Mouse (Mus musculus) neural tube, embryonic 12.5 days (tissue): ENCODE measurements around the gene Trim25. TPM values are rescaled to one million over a fixed set of nuclear protein-coding genes. Genes with fewer than 3 reads are reported as not detected.

Experiments
- ATAC-seq: fragments of 200-750 bp; cut with Nextera tagmentation; 2 replicates; pipeline ENCODE4 v1.8.0; 2017; ENCODE audit warnings: low read depth, mild to moderate bottlenecking, moderate TSS enrichment, moderate library complexity; ENCODE audit not compliant: low FRiP score
- H3K27ac ChIP-seq: fragments of 300-500 bp; sonication (generic); 2 replicates; pipeline ENCODE4 v1.5.1; 2016
- H3K27me3 ChIP-seq: fragments of 300-500 bp; sonication (generic); replicated peaks from 2 replicates; pipeline ENCODE4 v1.6.1; 2016; ENCODE audit warnings: mild to moderate bottlenecking
- H3K36me3 ChIP-seq: fragments of 300-500 bp; sonication (generic); 2 replicates; pipeline ENCODE4 v1.6.1; 2016; ENCODE audit warnings: mild to moderate bottlenecking
- H3K4me1 ChIP-seq: fragments of 300-500 bp; sonication (generic); 2 replicates; pipeline ENCODE4 v1.6.1; 2016
- H3K4me2 ChIP-seq: fragments of 300-500 bp; sonication (generic); replicated peaks from 2 replicates; pipeline ENCODE4 v1.6.1; 2016; ENCODE audit warnings: mild to moderate bottlenecking
- H3K4me3 ChIP-seq: fragments of 300-500 bp; sonication (generic); 2 replicates; pipeline ENCODE4 v1.5.1; 2016
- H3K9ac ChIP-seq: fragments of 300-500 bp; sonication (generic); 2 replicates; pipeline ENCODE4 v1.6.1; 2016; ENCODE audit warnings: mild to moderate bottlenecking
- H3K9me3 ChIP-seq: fragments of 300-500 bp; sonication (generic); 2 replicates; pipeline ENCODE4 v1.6.1; 2016; ENCODE audit warnings: mild to moderate bottlenecking
- WGBS: fragments of 180-500 bp; shearing (Covaris S2); methylation state at CpG from one replicate; pipeline ENCODE4 v1.1.7; 2016; 5-methylcytosine and 5-hydroxymethylcytosine counted together
- polyA plus RNA-seq: library from polyadenylated mRNA; unstranded; fragments of >200 nt; fragmentation: Nextera tagmentation; extraction: Ambion mirVana; gene quantifications from 2 replicates; pipeline ENCODE4 v1.2.1, GENCODE M21; 2016

The Trim25 gene
- polyA plus RNA-seq, 1 experiment from 2014 or later, result 4.6 TPM

DNA sequence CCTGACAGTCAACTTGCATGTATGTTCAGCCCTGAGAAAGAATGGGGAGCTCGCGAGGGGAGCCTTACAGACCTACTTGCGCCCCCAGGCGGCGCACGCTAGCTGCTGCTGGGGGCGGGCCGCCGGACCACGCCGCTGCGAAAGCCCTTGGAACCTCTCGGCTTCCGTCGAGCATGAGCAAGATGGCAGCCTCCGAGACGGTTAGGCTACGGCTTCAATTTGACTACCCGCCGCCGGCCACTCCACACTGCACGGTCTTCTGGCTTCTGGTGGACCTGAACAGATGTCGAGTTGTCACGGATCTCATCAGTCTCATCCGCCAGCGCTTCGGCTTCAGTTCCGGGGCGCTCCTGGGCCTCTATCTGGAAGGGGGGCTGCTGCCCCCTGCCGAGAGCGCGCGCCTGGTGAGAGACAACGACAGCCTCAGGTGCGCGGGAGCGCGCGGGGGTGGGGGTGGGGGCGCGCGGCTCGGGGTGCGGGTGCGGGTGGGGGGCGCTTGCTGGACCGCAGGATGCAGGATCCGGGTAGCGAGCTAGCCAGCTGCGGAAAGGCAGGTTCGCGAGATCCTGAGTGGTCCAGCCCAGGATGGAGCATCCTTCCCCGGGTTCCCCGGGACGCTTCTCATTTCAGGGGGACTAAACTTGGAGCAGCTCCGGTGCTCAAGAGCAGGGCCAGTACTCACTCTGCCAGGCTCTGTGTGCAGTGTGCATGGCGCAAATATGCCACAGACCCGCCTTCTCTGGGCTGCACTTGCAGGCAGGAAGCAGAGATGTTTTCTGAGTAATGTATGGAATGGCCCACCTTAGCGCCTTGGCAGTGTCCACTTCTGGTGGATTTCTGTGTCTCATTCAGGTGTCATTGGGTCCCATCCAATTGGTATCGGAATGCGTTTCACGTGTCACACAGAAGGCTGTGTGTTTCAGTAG, 25.1 kb upstream of the Trim25 start:
- H3K9ac ChIP-seq, result peak overlapping the region; percentile 82
- H3K4me1 ChIP-seq, result 0 out of 2 replicates have a peak, but pooled peaks cover 5% of the 10 kb centered on the region
- ATAC-seq, result peak; percentile 82
- peak overlapping the region; percentile 38; the same call in 1 of the 2 replicates for H3K27ac ChIP-seq
- WGBS, result 2% methylated on average over 57 of the region's 62 CpGs
- no peaks in the 10 kb centered on the region for H3K9me3 ChIP-seq
- H3K27me3 ChIP-seq, result no peaks in the 10 kb centered on the region
- H3K36me3 ChIP-seq, result no peaks in the 10 kb centered on the region
- peak overlapping the region; percentile 81 for H3K4me2 ChIP-seq
- H3K4me3 ChIP-seq, result peak overlapping the region; percentile 71

- Histone ChIP-seq H3K27ac (no peak overlapping the region), H3K9ac (no peak overlapping the region), H3K4me1 (0 out of 2 replicates have a peak, but pooled peaks cover 5% of the 10 kb centered on the region), H3K4me3 (no peak overlapping the region), H3K4me2 (no peak overlapping the region), H3K36me3 (0 out of 2 replicates have a peak, but pooled peaks cover 5% of the 10 kb centered on the region), H3K27me3 (no peaks in the 10 kb centered on the region), H3K9me3 (no peaks in the 10 kb centered on the region)
- 88% methylated on average over 2 of the region's 2 CpGs for WGBS
- ATAC-seq, result no peak
These were observed 22.9 kb upstream of the Trim25 start for GRCm38 (mm10) chr11:88976320-88976719.

DNA sequence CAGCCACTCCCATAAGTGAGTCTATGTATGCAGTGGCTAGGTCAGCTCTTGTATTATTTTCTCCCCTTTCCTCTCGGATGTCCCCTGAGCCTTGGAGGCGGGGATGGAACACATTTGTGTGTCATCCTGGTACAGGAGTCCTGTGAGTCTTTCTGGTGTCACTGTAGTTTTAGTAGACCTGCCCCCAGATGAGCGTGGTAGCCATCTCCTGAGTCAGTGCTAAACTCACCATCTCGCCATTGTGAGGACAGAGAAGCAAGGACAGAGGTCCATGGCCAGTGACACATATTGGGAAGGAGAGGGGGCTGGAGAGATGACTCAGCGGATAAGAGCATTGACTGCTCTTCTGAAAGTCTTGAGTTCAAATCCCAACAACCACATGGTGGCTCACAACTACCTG, 22.0 kb upstream of the Trim25 start:
- no peak overlapping the region for H3K9ac ChIP-seq
- no peaks in the 10 kb centered on the region for H3K27me3 ChIP-seq
- H3K27ac ChIP-seq, result no peak overlapping the region
- ATAC-seq, result no peak
- WGBS, result 90% methylated on average over 5 of the region's 5 CpGs
- H3K4me1 ChIP-seq, result 0 out of 2 replicates have a peak, but pooled peaks cover 5% of the 10 kb centered on the region
- no peak overlapping the region for H3K4me2 ChIP-seq
- no peaks in the 10 kb centered on the region for H3K9me3 ChIP-seq
- peaks cover 13% of the 10 kb centered on the region; the same call in 1 of the 2 replicates for H3K36me3 ChIP-seq
- H3K4me3 ChIP-seq, result no peak overlapping the region

- H3K4me2 ChIP-seq, result no peak overlapping the region
- H3K4me3 ChIP-seq, result no peak overlapping the region
- no peaks in the 10 kb centered on the region for H3K27me3 ChIP-seq
- H3K27ac ChIP-seq, result no peak overlapping the region
- ATAC-seq, result no peak
- peaks cover 46% of the 10 kb centered on the region for H3K36me3 ChIP-seq
- H3K4me1 ChIP-seq, result no peaks in the 10 kb centered on the region
- H3K9ac ChIP-seq, result no peak overlapping the region
- 95% methylated on average over 8 of the region's 8 CpGs for WGBS
- H3K9me3 ChIP-seq, result no peaks in the 10 kb centered on the region
These were observed 17.8 kb upstream of the Trim25 start for GRCm38 (mm10) chr11:88981337-88981736.

- ATAC-seq, result no peak
- H3K9me3 ChIP-seq, result no peaks in the 10 kb centered on the region
- no peak overlapping the region for H3K4me2 ChIP-seq
- H3K27me3 ChIP-seq, result no peaks in the 10 kb centered on the region
- 89% methylated on average over 10 of the region's 10 CpGs for WGBS
- H3K36me3 ChIP-seq, result peaks cover 69% of the 10 kb centered on the region
- H3K9ac ChIP-seq, result no peak overlapping the region
- H3K4me3 ChIP-seq, result no peak overlapping the region
- no peak overlapping the region for H3K27ac ChIP-seq
- H3K4me1 ChIP-seq, result no peaks in the 10 kb centered on the region
These were observed 12.6 kb upstream of the Trim25 start for GRCm38 (mm10) chr11:88986616-88987015.

- H3K27me3 ChIP-seq, result no peaks in the 10 kb centered on the region
- H3K4me3 ChIP-seq, result no peak overlapping the region
- WGBS, result 81% methylated on average over 5 of the region's 5 CpGs
- H3K4me2 ChIP-seq, result no peak overlapping the region
- no peaks in the 10 kb centered on the region for H3K9me3 ChIP-seq
- H3K36me3 ChIP-seq, result peaks cover 49% of the 10 kb centered on the region
- no peak for ATAC-seq
- no peak overlapping the region for H3K27ac ChIP-seq
- H3K4me1 ChIP-seq, result no peaks in the 10 kb centered on the region
- no peak overlapping the region for H3K9ac ChIP-seq
These were observed 10.2 kb upstream of the Trim25 start for GRCm38 (mm10) chr11:88988956-88989355.

- Histone ChIP-seq H3K4me1 (no peaks in the 10 kb centered on the region), H3K36me3 (peaks cover 43% of the 10 kb centered on the region), H3K9me3 (no peaks in the 10 kb centered on the region), H3K27ac (no peak overlapping the region), H3K27me3 (no peaks in the 10 kb centered on the region), H3K4me3 (no peak overlapping the region), H3K9ac (no peak overlapping the region), H3K4me2 (no peak overlapping the region)
- no peak for ATAC-seq
- 74% methylated on average over 5 of the region's 5 CpGs for WGBS
These were observed 9.6 kb upstream of the Trim25 start for GRCm38 (mm10) chr11:88989530-88989929.

GRCm38 (mm10) chr11:88993186-88993585, 6.0 kb upstream of the Trim25 start:
- H3K27ac ChIP-seq, result no peak overlapping the region
- 51% methylated on average over 7 of the region's 7 CpGs for WGBS
- ATAC-seq, result no peak

GRCm38 (mm10) chr11:88993625-88994024, 5.6 kb upstream of the Trim25 start:
- Histone ChIP-seq H3K9me3 (no peaks in the 10 kb centered on the region), H3K4me1 (no peaks in the 10 kb centered on the region), H3K27ac (no peak overlapping the region), H3K9ac (no peak overlapping the region), H3K4me3 (no peak overlapping the region), H3K4me2 (no peak overlapping the region), H3K36me3 (peaks cover 14% of the 10 kb centered on the region), H3K27me3 (peaks cover 6% of the 10 kb centered on the region; the same call in 1 of the 2 replicates)
- ATAC-seq, result no peak
- 15% methylated on average over 5 of the region's 5 CpGs for WGBS

More at GRCm38 (mm10) chr11:88993186-88993585, 6.0 kb upstream of the Trim25 start:
- H3K36me3 ChIP-seq, result peaks cover 17% of the 10 kb centered on the region
- no peak overlapping the region for H3K4me2 ChIP-seq
- 0 out of 2 replicates have a peak, but pooled peaks cover 2% of the 10 kb centered on the region for H3K27me3 ChIP-seq
- H3K4me1 ChIP-seq, result no peaks in the 10 kb centered on the region
- H3K9me3 ChIP-seq, result no peaks in the 10 kb centered on the region
- no peak overlapping the region for H3K4me3 ChIP-seq
- no peak overlapping the region for H3K9ac ChIP-seq

DNA sequence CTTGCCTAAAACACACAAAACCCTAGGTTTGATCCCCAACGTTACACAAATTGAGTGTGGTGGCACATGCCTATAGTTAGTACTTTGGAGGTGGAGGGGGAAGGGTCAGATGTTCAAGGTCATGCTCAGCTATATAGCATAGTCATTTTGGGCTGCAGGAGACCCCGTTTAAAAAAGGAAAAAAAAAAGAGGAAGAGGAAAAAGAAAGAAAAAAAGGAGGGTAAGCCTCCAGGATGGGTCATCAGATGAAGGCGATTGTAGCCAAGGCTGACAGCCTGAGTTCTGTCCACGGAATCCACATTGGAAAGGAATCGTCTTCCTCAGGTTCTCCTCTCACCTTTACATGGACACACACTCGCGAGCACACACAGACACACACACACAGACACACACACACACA, 4.7 kb upstream of the Trim25 start:
- Histone ChIP-seq H3K4me1 (peaks cover 6% of the 10 kb centered on the region; the same call in 1 of the 2 replicates), H3K27ac (no peak overlapping the region), H3K27me3 (peaks cover 14% of the 10 kb centered on the region), H3K9ac (no peak overlapping the region), H3K9me3 (no peaks in the 10 kb centered on the region), H3K36me3 (peaks cover 10% of the 10 kb centered on the region), H3K4me2 (no peak overlapping the region), H3K4me3 (no peak overlapping the region)
- WGBS, result 91% methylated on average over 7 of the region's 7 CpGs
- ATAC-seq, result no peak

DNA sequence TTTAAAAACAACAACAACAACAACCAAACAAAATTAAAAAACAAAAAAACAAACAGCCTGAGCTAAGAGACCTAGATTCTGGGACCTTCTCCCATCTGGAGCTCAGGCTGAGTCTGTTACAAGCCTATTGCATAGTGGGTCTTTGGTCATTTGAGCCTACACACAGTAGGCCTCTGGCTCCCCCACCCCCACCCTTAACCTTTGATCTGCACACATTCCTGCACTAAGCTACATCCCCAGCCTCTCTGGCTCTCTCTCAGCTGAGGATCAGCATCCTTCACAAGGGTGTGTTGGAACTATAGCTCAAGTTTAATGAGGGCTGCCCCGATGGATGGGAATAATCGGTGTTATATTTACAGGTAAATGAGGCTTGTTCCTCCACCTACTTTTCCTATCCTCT, 3.6 kb upstream of the Trim25 start:
- Histone ChIP-seq H3K27ac (no peak overlapping the region), H3K9ac (no peak overlapping the region), H3K36me3 (peaks cover 9% of the 10 kb centered on the region), H3K4me2 (no peak overlapping the region), H3K4me1 (peaks cover 8% of the 10 kb centered on the region; the same call in 1 of the 2 replicates), H3K9me3 (no peaks in the 10 kb centered on the region), H3K27me3 (peaks cover 25% of the 10 kb centered on the region), H3K4me3 (no peak overlapping the region)
- no peak for ATAC-seq
- WGBS, result 92% methylated on average over 2 of the region's 2 CpGs

DNA sequence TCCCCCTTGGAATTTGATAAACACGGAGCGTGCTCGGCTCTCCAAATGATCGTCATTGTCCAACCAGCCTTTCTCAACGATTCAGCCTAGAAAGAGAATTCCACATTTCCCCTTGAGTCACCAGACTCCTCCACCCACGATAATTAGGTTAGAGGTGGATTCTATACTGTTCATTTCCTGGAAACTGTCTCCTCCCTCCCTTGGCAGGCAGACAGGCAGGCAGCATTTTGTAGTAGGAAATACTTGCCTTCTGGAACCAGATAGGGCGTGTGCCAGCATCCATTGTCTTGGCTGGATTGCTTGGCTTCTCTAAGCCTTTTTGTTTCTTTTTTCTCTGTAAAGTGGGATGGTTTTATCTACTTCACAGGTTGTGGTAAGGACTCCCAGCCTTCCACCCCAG, 2.7 kb upstream of the Trim25 start:
- WGBS, result 83% methylated on average over 7 of the region's 7 CpGs
- H3K27ac ChIP-seq, result no peak overlapping the region

More for the DNA sequence above, 2.7 kb upstream of the Trim25 start:
- no peak for ATAC-seq
- Histone ChIP-seq H3K36me3 (peaks cover 1% of the 10 kb centered on the region; the same call in 1 of the 2 replicates), H3K4me1 (peaks cover 8% of the 10 kb centered on the region; the same call in 1 of the 2 replicates), H3K4me2 (no peak overlapping the region), H3K4me3 (no peak overlapping the region), H3K27me3 (peaks cover 25% of the 10 kb centered on the region), H3K9me3 (no peaks in the 10 kb centered on the region), H3K9ac (no peak overlapping the region)
